ENCODE assay signal across 19 mouse cellular contexts in genomic region chr11:95957407-95957806, GRCm38 (mm10). TPM values are rescaled to one million over a fixed set of nuclear protein-coding genes. Genes with fewer than 3 reads are reported as not detected.
DNase-seq lines count a peak whose midpoint lies in the region; ATAC-seq and TF ChIP-seq lines count a peak whose summit lies in the region.
"Had no signal": no experiment of that assay in that cellular context is flagged by ENCODE, and none has a peak within 500 bp of the region (broad histone marks: within the 10 kb centered on the region; RNA-seq: fewer than 3 reads in every experiment).

No protein-coding gene starts in this region.

- no peak overlapping the region for H3K27ac ChIP-seq in kidney, postnatal 0 days
- no peak overlapping the region for H3K27ac ChIP-seq in neural tube, embryonic 11.5 days (ENCODE audit: low read depth, low read length)
- no peak overlapping the region for H3K27ac ChIP-seq in intestine, postnatal 0 days (ENCODE audit: low read depth, low read length)
- no peak overlapping the region for H3K27ac ChIP-seq in stomach, postnatal 0 days (replicated peaks)
- H3K27ac ChIP-seq: embryonic facial prominence, embryonic 12.5 days; heart, embryonic 13.5 days; limb, embryonic 15.5 days; neural tube, embryonic 12.5 days had no signal

- 76% methylated on average over 7 of the region's 7 CpGs for WGBS in kidney, postnatal 0 days
- 81% methylated on average over 7 of the region's 7 CpGs for WGBS in neural tube, embryonic 11.5 days
- WGBS in intestine, postnatal 0 days, result 68% methylated on average over 7 of the region's 7 CpGs
- 58% methylated on average over 7 of the region's 7 CpGs for WGBS in stomach, postnatal 0 days

- H3K4me3 ChIP-seq in kidney, postnatal 0 days (replicated peaks; ENCODE audit: low read depth, low read length), result no peak overlapping the region
- H3K4me3 ChIP-seq in neural tube, embryonic 11.5 days (ENCODE audit: low read depth, low read length), result no peak overlapping the region
- no peak overlapping the region for H3K4me3 ChIP-seq in intestine, postnatal 0 days (ENCODE audit: low read depth, low read length)
- H3K4me3 ChIP-seq in stomach, postnatal 0 days (ENCODE audit: low read depth, low read length), result peak overlapping the region; percentile 24
- H3K4me3 ChIP-seq: embryonic facial prominence, embryonic 12.5 days; heart, embryonic 13.5 days; limb, embryonic 15.5 days; neural tube, embryonic 12.5 days had no signal

- no peak; the same call in 1 of the 2 replicates for TF ChIP-seq CTCF in kidney, postnatal 0 days (IDR thresholded peaks at IDR 0.05; ENCODE audit: low read depth)
- 0 out of 2 replicates have a peak, but pooled peaks have one; percentile 15 for TF ChIP-seq CTCF in intestine, postnatal 0 days (IDR thresholded peaks at IDR 0.05; ENCODE audit: low read depth)
- peak; percentile 27; the same call in 1 of the 2 replicates for TF ChIP-seq CTCF in stomach, postnatal 0 days (IDR thresholded peaks at IDR 0.05; ENCODE audit: low read depth)

- 0 out of 2 replicates have a peak, but pooled peaks cover 6% of the 10 kb centered on the region for H3K36me3 ChIP-seq in kidney, postnatal 0 days (ENCODE audit: insufficient read depth, low read length)
- H3K36me3 ChIP-seq in neural tube, embryonic 11.5 days (ENCODE audit: control insufficient read depth, insufficient read depth, low read length), result peaks cover 5% of the 10 kb centered on the region; the same call in 1 of the 2 replicates
- peaks cover under 1% of the 10 kb centered on the region for H3K36me3 ChIP-seq in intestine, postnatal 0 days (ENCODE audit: control insufficient read depth, insufficient read depth)
- H3K36me3 ChIP-seq in stomach, postnatal 0 days (ENCODE audit: control insufficient read depth, insufficient read depth, low read length), result no peaks in the 10 kb centered on the region

- H3K27me3 ChIP-seq in kidney, postnatal 0 days (ENCODE audit: insufficient read depth, low read length), result no peaks in the 10 kb centered on the region
- no peaks in the 10 kb centered on the region for H3K27me3 ChIP-seq in neural tube, embryonic 11.5 days (ENCODE audit: control insufficient read depth, insufficient read depth, low read length)
- no peaks in the 10 kb centered on the region for H3K27me3 ChIP-seq in intestine, postnatal 0 days (replicated peaks; ENCODE audit: control insufficient read depth, insufficient read depth, low read length)
- no peaks in the 10 kb centered on the region for H3K27me3 ChIP-seq in stomach, postnatal 0 days (ENCODE audit: control insufficient read depth, insufficient read depth, low read length)
- H3K27me3 ChIP-seq: embryonic facial prominence, embryonic 12.5 days; heart, embryonic 13.5 days; limb, embryonic 15.5 days; neural tube, embryonic 12.5 days had no signal

- no peak overlapping the region for H3K9ac ChIP-seq in kidney, postnatal 0 days (ENCODE audit: low read depth, low read length)
- no peak overlapping the region for H3K9ac ChIP-seq in neural tube, embryonic 11.5 days (ENCODE audit: low read length)
- no peak overlapping the region for H3K9ac ChIP-seq in intestine, postnatal 0 days (ENCODE audit: low read depth, low read length)
- H3K9ac ChIP-seq in stomach, postnatal 0 days (ENCODE audit: low read length), result no peak overlapping the region
- H3K9ac ChIP-seq: embryonic facial prominence, embryonic 12.5 days; heart, embryonic 13.5 days; limb, embryonic 15.5 days; liver, postnatal 0 days; neural tube, embryonic 12.5 days had no signal

- no peak for TF ChIP-seq EP300 in stomach, postnatal 0 days (optimal IDR thresholded peaks at IDR 0.05)

- ATAC-seq in kidney, postnatal 0 days (replicated peaks; ENCODE audit: low FRiP score, low read depth), result no peak
- ATAC-seq in neural tube, embryonic 11.5 days (ENCODE audit: insufficient read depth, low FRiP score, low TSS enrichment), result no peak
- no peak for ATAC-seq in intestine, postnatal 0 days
- ATAC-seq in stomach, postnatal 0 days (ENCODE audit: low FRiP score, low TSS enrichment), result no peak
- ATAC-seq: CD4-positive, CD25-positive, alpha-beta regulatory T cell, adult 4 months; liver, postnatal 0 days had no signal

- no peaks in the 10 kb centered on the region for H3K9me3 ChIP-seq in kidney, postnatal 0 days (replicated peaks; ENCODE audit: low read length)
- H3K9me3 ChIP-seq in neural tube, embryonic 11.5 days (ENCODE audit: control insufficient read depth, low read length), result no peaks in the 10 kb centered on the region
- H3K9me3 ChIP-seq in intestine, postnatal 0 days (ENCODE audit: control insufficient read depth), result no peaks in the 10 kb centered on the region
- no peaks in the 10 kb centered on the region for H3K9me3 ChIP-seq in stomach, postnatal 0 days (ENCODE audit: control insufficient read depth, low read length)
- H3K9me3 ChIP-seq: embryonic facial prominence, embryonic 12.5 days; limb, embryonic 15.5 days; neural tube, embryonic 12.5 days had no signal

- H3K4me1 ChIP-seq in kidney, postnatal 0 days (replicated peaks; ENCODE audit: insufficient read depth, low read length), result no peaks in the 10 kb centered on the region
- no peaks in the 10 kb centered on the region for H3K4me1 ChIP-seq in neural tube, embryonic 11.5 days (ENCODE audit: control insufficient read depth, insufficient read depth, low read length)
- no peaks in the 10 kb centered on the region for H3K4me1 ChIP-seq in intestine, postnatal 0 days (replicated peaks; ENCODE audit: control insufficient read depth, insufficient read depth, low read length)
- no peaks in the 10 kb centered on the region for H3K4me1 ChIP-seq in stomach, postnatal 0 days (replicated peaks; ENCODE audit: control insufficient read depth, insufficient read depth)
- H3K4me1 ChIP-seq: heart, embryonic 13.5 days; limb, embryonic 15.5 days had no signal

- DNase-seq in kidney, postnatal 0 days (ENCODE audit: low spot score), result peak; percentile 21
- no peak for DNase-seq in kidney, postnatal 4 days
- DNase-seq in neural tube, embryonic 11.5 days (ENCODE audit: low spot score), result peak; percentile 8
- no peak for DNase-seq in neural tube, embryonic 10.5 days (ENCODE audit: extremely low spot score, low spot score)
- no peak for DNase-seq in stomach, postnatal 0 days (ENCODE audit: low spot score)
- DNase-seq in ovary, adult 18-20 months (ENCODE audit: low spot score), result no peak
- DNase-seq in layer of hippocampus, adult 9-10 months (ENCODE audit: low spot score), result no peak
- DNase-seq: cerebellum, postnatal 25 days; gastrocnemius, postnatal 36 days; layer of hippocampus, adult 9-11 months; liver, postnatal 0 days; retina, postnatal 1 day; thymus, postnatal 4 days had no signal

- H3K4me2 ChIP-seq in kidney, postnatal 0 days (ENCODE audit: low read length), result no peak overlapping the region
- H3K4me2 ChIP-seq in neural tube, embryonic 11.5 days (ENCODE audit: low read depth), result no peak overlapping the region
- H3K4me2 ChIP-seq in intestine, postnatal 0 days (replicated peaks; ENCODE audit: low read depth), result no peak overlapping the region; the same call in 1 of the 2 replicates
- H3K4me2 ChIP-seq in stomach, postnatal 0 days (replicated peaks; ENCODE audit: low read depth), result peak overlapping the region; percentile 29; the same call in 1 of the 2 replicates
- H3K4me2 ChIP-seq: embryonic facial prominence, embryonic 12.5 days; heart, embryonic 13.5 days; limb, embryonic 15.5 days; neural tube, embryonic 12.5 days had no signal

RNA-seq across cellular contexts. Expression of gene B4galnt2, which starts 42.7 kb away (rescaled TPM):
- 1.1 and 1.6 TPM in 2 replicates for polyA plus RNA-seq in kidney, postnatal 0 days (2015; fragmentation: Nextera tagmentation; extraction: Ambion mirVana)
- not detected in 2 replicates for polyA plus RNA-seq in neural tube, embryonic 11.5 days (2014; fragmentation: Nextera tagmentation; extraction: Ambion mirVana)
- 18.2 and 21.1 TPM in 2 replicates for polyA plus RNA-seq in intestine, postnatal 0 days (2015; fragmentation: Nextera tagmentation; extraction: Ambion mirVana)
- polyA plus RNA-seq in stomach, postnatal 0 days (2015; fragmentation: Nextera tagmentation; extraction: Ambion mirVana), result 3.6 and 4.6 TPM in 2 replicates
- polyA plus RNA-seq: embryonic facial prominence, embryonic 12.5 days; limb, embryonic 15.5 days; neural tube, embryonic 12.5 days had no signal

RNA-seq across cellular contexts. Expression of gene Igf2bp1, which starts 48.3 kb away (rescaled TPM):
- polyA plus RNA-seq in kidney, postnatal 0 days (2015; fragmentation: Nextera tagmentation; extraction: Ambion mirVana), result 14.9 and 20.5 TPM in 2 replicates
- polyA plus RNA-seq in neural tube, embryonic 11.5 days (2014; fragmentation: Nextera tagmentation; extraction: Ambion mirVana), result 80.8 and 84.4 TPM in 2 replicates
- 5.2 and 7.4 TPM in 2 replicates for polyA plus RNA-seq in intestine, postnatal 0 days (2015; fragmentation: Nextera tagmentation; extraction: Ambion mirVana)
- polyA plus RNA-seq in stomach, postnatal 0 days (2015; fragmentation: Nextera tagmentation; extraction: Ambion mirVana), result 4.3 and 5.2 TPM in 2 replicates
- polyA plus RNA-seq: CD4-positive, CD25-positive, alpha-beta regulatory T cell, adult 4 months had no signal

Comparison
In these comparisons a context has a peak if more than half of its experiments do, and no peak if none do; other contexts are left out.
1. DNase-seq: peak in kidney, postnatal 0 days (single experiment) and neural tube, embryonic 11.5 days (single experiment); none in kidney, postnatal 4 days (0 of 2), neural tube, embryonic 10.5 days (single experiment), stomach, postnatal 0 days (single experiment), ovary, adult 18-20 months (single experiment) and layer of hippocampus, adult 9-10 months (single experiment).